Mouse (Mus musculus) effector memory CD4-positive, alpha-beta T cell, adult 7 months (primary cell): ENCODE results near the gene Whrn. TPM values are rescaled to one million over a fixed set of nuclear protein-coding genes. Genes with fewer than 3 reads are reported as not detected.

Experiments used
- polyA plus RNA-seq: library from polyadenylated mRNA; unstranded; fragments of 100-300 nt; shearing (Covaris generic); gene quantifications from one replicate; pipeline ENCODE4 v1.2.1, GENCODE M21; 2017

Gene Whrn
- 5.0 TPM for polyA plus RNA-seq

GRCm38 (mm10) chr4:63495915-63496278 lies at the start of gene Whrn:
Gene Whrn (minus strand): TSS chr4:63495991.

GRCm38 (mm10) chr4:63544494-63545230 lies 48.9 kb upstream of the Whrn start, which contains the start of gene Atp6v1g1:
Gene Atp6v1g1 (plus strand): TSS chr4:63544772.

GRCm38 (mm10) chr4:63403040-63403959 lies 92.5 kb downstream of the Whrn start, which contains the start of gene Akna:
Gene Akna (minus strand): TSS chr4:63403354.

Other genes with a start within 250 kb of the Whrn start
- not detected for gene Orm1, start 151.4 kb downstream of the Whrn start, polyA plus RNA-seq
- not detected for gene Orm3, start 139.8 kb downstream of the Whrn start, polyA plus RNA-seq
- 0.60 TPM for gene Orm2, start 133.5 kb downstream of the Whrn start, polyA plus RNA-seq
- gene Akna, start 92.6 kb downstream of the Whrn start, polyA plus RNA-seq = 336 TPM
- 112 TPM for gene Atp6v1g1, start 48.8 kb upstream of the Whrn start, polyA plus RNA-seq
- 19.9 TPM for gene Tmem268, start 62.8 kb upstream of the Whrn start, polyA plus RNA-seq
- not detected for gene Gm11213, start 109.3 kb upstream of the Whrn start, polyA plus RNA-seq
- not detected for gene Tex48, start 126.4 kb upstream of the Whrn start, polyA plus RNA-seq
- gene Gm11214, start 167.4 kb upstream of the Whrn start, polyA plus RNA-seq = not detected
- gene Tnfsf15, start 249.1 kb upstream of the Whrn start, polyA plus RNA-seq = 0.63 TPM